Mouse (Mus musculus) layer of hippocampus, postnatal 10 days (tissue): ENCODE data around the gene Nr3c2. TPM values are rescaled to one million over a fixed set of nuclear protein-coding genes. Genes with fewer than 3 reads are reported as not detected.

ENCODE experiments used
- DNase-seq, 2 experiments: peaks; one replicate each; pipeline ENCODE4 v3.0.0; 2021; ENCODE audit warnings: low spot score in 2 of 2
- total RNA-seq, 2 experiments: library from RNA; stranded (reverse); gene quantifications; 2 replicates each; pipeline ENCODE4 v1.2.3; 2021

The Nr3c2 gene
- total RNA-seq, 2 experiments from 2014 or later: 99.2 to 107 TPM

DNA sequence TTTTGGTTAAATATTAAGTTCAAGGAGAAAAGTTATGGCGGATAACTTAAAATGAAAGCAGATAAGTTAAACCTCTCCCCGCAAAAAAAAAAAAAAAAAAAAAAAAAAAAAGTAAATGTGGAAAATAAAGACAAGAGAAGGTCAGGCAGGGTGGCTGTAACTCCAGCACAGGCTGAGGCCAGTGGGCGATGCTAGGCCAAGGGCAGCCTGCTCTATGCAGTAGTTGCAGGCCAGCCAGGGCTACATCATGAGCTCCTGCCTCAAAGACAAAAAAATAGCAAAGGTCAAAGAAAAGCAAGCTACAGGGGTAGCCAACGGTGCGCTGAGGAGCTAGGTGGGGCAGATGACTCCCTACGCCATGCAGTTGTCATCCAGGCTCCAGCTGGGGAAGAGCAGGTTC lies 270.1 kb downstream of the Nr3c2 start:
- DNase-seq: no peak

DNA sequence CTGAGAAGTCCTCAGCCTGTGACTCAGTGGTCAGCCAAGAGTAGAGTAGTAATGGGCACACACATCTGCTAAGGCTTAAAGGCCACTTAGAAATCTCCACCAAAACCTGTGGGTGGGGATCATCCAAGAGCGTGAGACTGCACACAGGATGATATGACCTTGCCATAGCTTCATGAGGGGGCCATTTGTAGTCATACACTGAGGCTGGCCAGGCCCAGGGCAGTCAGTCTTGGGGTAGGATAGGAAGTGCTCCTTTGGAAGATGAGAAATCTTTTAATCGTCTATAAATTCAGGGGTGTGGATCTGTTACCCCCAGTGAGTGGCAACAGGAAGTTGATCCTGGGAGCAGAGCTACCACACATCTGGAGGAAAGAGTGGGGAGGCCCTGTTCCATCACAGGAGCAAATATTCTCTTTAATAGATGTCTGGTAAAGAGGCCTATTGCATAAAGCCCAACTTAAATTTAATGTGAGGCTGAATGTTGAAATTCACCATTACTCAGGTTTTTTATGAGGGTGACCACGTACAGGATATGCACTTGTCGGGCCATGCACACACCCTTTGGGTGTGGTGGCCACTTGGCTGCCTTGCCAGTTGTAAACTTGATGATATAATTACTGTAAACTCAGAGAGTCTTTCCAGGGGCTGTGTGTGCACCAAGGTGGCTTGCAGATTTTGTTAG lies 270.7 kb downstream of the Nr3c2 start:
- DNase-seq: no peak

DNA sequence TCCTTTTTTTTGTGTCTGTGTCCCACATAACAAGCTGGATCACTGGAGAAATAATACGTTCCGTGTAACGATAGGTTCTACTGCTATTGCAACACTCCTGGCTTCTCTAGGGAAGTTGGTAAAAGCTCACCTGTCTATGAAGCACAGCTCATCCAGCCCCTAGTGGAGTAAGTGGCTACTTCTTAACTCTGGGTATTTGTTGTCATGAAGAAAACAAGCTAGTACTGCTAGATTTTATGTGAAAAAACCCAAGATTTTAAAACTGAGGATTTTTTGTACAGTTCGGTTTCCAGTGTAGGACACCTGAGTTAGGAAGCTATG lies 271.2 kb downstream of the Nr3c2 start:
- no peak for DNase-seq

DNA sequence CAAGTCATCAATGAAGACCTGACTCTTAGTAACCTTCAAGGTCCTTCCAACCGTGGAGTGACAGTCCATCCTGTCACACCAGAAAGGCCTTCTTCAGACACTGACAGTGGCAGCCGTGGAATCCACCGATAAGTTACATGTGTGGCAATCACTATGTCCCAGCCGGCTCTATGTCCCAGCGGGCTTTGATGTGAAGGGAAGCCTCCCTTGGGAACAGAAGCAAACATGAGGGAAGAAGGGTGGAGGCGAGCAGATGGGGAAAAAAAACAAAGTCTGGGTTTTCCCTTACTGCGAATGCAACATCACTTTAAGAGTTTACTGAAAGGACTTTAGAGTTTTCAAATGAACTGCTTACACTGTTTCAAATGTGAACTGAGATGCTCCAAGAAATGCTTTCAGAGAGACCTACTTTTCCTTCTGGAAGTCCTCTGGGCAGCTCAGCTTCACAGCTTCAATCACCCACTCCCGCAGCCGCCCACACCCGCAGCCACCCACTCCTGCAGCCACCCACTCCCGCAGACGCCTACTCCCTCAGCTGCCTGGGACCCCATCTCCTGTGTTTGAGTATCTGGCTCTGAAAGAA lies 273.9 kb downstream of the Nr3c2 start:
- DNase-seq: no peak

DNA sequence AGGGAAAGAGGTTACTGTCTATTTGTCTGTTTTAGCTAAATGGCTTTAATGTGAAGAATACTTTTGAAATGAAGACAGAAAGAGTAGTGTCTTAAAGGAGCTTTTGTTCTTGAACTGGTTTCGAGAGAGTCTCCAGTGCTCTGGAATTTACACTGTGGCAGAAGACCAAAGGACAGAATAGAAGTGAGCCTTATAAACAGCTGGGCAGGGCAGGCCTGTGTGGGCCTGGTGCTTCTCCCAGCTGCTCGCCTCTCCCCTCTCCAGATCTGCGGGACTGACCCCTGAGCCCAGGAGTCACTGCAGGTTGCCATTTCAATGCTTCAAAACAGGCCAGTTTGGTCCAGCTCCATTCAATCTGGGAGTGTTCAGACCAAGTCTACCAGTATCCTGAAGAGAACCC lies 274.5 kb downstream of the Nr3c2 start:
- no peak for DNase-seq

DNA sequence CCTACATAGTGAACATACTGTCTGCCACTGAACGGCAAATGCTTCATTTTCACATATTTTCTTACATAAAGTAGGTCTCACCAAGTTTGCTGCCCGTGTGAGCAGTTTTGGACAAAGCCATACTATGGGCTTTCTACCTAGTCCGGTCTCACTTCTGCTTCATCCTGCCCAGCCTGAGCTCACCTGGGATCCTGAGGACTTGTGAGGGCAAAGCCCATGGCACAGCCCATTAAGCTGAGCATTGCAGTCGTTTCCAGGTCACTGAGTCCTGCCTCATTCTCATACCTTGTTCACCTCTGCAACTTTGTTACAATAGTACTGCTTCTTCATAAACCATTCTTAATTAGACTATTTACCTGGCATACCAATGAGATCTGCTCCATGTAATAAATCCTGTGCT lies 276.2 kb downstream of the Nr3c2 start:
- no peak for DNase-seq

DNA sequence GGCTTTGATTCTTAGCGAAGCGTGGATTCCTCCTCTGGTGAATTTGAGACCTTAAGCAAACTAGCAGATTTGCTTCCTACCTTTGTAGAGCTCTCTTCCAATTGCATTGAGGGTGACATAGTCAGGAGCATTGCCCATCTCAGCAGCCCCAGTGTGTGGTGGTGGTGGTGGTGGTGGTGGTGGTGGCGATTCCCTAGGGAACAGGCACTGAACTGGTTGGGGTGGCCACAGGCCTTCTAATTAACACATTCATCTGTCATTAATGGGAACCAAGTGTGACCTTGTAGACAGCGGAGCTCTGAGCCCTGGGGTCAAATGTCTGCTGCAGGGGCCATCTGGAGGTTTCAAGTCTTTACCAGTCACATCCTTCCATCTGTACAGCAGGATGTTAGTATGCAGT lies 277.1 kb downstream of the Nr3c2 start:
- no peak for DNase-seq

DNA sequence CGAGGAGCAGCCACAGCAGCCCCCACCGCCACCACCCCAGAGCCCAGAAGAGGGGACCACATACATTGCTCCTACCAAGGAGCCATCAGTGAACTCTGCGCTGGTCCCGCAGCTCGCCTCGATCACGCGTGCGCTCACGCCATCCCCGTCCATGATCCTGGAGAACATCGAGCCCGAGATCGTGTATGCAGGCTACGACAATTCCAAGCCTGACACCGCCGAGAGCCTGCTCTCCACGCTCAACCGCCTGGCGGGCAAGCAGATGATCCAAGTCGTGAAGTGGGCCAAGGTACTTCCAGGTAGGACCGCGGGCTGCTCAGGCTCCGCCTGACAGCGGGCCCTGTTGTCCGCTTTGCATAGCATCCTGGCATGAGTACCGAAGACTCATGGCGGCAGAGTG lies 286.6 kb downstream of the Nr3c2 start:
- no peak for DNase-seq

DNA sequence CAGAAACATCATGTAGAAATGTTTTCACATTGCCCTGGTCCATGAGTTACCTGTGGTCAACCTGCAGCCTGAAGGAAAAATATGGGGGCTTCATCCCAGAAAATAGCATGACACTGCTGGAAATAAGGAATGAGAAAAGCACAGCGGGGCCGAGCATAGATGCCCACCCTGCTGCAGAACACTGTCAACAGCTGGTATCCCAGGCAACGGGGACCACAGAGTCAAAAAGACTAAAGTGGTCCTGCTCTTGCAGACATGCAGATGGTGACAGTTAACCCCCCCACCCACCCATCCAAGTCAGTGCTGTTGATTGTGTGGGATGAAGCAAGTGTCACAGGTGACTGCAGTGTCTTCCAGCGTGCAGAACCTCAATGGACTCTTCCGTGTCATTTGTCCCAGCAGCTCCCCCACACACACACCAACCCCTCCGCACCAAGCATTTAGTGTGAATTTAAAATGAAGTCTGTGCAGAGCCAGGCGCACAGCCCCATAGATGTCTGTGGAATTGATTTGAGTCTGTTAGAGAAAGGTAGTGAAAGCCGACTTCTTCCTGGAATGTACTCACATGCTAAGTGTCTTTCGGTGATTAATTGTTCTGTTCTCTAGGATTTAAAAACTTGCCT lies 287.8 kb downstream of the Nr3c2 start:
- no peak for DNase-seq

DNA sequence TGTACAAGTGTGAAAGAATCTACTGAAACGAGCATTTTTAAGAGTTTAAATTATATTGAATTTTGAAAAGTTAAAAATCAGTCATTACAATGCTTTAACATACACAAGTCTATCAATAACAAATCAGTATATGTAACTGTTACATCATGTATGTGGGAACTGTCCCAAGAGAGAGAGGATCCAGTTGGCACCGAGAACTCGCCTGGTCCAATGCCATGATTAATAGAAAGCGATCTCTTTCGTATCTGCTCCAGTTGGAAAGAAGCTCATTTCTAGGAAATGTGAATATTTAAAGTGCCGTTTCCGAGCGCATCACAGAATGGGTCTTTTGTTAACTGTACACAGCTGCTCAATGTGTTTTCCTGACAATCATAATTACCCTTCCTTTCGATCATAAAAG lies 288.5 kb downstream of the Nr3c2 start:
- DNase-seq: no peak

DNA sequence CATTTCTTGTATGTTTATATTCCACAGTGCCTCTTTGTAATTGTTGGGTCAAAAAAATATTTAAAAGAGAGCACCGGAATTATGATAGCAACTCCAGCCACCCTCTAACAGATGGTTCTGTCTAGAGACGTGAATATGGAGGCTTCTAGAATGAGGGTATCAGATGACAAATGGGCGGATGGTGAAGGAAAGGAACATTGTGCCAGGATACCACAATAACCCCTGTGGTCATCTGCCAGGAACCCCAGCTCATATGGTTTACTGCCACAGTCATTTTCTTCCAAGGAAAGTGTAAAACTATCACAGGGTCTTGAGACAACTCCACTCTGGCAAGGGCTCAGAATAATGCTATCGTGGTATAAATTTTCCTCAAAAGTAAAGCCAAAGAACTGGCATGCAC lies 289.1 kb downstream of the Nr3c2 start:
- no peak for DNase-seq

DNA sequence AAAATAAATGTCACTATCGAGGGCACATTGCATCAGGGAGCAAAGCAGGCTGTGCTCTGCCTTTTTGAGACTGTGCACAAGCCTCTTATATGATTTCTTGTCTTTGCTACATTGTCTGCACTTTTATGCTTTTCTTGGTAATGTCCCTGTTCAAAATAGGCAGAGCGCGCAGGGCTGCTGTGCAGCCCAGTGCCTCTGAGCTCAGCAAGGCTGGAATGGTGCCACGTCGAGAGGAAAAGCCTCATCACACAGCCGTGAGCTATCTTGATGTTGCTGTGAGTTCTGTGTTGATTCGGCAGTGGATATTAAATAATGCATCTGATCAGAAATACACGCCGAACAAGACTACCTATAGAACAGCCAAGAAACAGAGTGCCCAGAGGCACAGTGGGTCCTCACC lies 290.1 kb downstream of the Nr3c2 start:
- no peak for DNase-seq

DNA sequence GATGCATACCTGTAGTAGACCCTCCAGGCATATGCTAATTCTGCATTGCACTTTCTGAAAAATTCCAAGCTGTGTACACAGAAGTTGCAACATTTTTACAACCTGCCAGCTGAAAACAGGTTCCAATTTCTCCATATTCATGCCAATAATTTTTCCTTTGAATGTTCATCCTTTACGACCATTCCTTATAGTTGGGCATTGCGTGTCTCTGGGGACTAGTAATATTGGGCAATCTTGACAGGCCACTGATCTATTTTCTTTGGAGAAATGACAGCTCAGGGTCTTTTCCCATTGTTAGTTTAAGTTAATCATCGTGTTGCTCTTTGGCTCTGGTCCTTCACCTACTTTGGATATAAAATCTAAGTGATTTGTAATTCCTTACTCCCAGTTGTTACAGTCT lies 291.2 kb downstream of the Nr3c2 start:
- DNase-seq: no peak

DNA sequence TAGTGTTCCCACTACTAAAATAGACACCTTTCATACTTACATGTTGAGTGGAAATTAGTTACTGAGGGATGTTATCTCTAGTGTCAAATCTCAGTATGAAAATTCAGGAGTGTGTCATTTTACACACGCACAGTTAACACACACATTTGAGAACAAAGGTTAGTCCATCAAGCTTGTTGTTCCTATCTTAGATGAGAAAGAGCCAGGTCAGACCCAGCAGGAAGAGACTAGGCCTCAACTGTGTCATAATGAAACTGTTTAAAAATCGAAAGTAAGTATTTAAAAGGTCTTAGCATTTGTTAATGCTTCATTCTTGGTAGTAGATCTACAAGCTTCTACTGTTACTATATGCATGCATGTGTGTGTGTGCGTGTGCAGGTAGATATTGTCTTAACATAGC lies 310.1 kb downstream of the Nr3c2 start:
- DNase-seq: no peak

DNA sequence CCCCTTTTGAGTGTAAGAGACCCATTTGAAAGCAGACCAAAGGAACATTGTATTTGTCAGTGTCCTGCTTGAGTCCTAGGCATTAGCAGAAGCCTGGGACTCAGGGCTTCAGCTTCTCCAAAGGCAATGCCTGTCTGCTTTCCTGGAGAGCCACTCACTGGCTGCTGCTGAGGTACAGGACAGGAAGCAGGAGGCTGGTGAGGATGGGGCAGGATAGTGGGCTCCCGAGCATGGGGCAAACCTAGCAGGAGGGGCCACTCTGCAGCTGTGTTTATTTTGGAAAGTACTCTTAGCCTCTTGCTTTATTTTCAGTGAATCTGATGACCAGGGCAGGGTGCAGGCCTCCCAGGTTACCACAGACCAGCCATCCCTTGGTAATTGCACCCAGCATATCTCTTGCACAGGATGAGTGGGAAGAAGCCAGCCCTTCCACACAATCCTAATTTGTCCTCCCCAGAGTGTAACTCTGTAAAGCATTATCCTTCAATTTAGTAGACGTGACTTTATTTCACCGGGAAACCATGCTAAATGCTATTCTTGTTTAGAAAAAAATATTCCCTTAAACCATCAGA lies 314.7 kb downstream of the Nr3c2 start:
- no peak for DNase-seq

DNA sequence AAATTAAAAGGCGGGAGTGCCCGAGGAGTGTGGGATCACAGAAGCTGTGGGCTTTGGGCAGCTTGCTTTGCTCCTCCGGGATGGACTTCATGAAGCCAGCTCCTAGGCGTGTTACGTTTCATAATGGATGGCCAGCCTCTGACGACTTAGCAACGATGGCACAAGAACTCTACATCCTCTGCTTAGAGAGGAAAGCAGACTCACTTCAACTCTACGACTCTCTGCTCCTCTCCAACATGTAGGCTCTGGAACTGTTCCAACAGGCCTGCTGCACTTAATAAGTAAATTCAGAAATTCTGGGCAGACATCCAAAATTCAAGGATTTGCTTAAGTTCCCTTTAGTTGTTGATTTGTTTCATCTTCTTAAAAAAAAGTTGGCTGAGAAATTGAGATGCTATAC lies 315.4 kb downstream of the Nr3c2 start:
- no peak for DNase-seq

DNA sequence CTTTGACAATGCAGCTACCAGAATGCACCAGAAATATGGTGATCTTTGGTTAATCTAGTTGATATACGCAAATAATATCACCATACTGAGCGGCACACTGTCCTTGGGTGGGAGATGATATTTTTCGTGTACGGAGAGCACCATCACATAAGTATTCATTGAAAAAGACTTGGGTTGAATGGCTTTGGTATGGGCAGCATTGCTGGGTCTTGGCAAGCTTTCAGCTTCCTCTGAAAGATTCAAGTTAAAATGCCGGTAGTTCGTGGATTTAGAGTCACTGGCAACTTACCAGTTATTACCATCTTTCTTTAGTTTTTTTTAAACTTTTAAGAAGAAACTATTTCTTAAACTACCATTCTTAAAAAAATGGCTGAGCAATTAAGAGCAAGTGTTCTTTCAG lies 315.9 kb downstream of the Nr3c2 start:
- DNase-seq: no peak

DNA sequence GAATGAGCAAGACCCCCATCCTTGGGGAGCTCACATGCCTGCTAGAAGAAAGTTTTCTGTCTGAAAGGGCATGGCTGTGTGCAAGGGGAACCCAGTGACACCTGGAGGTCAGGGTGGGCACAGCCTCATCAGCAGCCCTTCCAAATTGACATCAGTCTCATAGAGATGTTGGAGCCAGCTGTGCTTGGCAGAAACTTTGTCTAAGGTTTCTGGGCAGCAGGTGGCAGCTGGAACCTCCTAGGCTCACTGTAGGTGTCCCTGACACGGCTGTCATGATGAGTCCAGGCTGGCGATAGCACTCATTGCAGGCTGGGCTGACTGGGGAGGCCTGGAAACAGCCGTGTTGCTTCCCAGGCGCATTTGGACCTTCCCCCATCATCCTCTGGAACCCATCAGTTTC lies 323.9 kb downstream of the Nr3c2 start:
- no peak for DNase-seq

DNA sequence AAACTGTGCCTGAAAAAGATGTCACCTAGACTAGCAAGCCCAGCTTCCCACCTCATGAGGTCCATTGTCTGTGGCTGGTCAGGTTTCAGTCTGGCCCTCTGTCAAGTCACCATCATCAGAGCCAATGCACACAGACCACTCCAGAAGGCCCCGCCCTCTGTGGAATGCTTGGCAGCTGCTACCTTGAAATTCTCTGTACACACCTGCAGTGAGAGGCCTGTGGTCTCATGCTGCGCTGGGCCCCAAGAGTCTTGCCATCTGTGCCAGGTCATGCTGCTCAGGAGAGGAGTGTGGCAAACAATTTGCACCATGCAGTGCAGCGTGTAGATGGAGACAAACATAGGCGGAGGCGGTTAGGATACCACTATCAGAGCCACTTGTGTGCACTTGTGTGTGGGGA lies 328.5 kb downstream of the Nr3c2 start:
- no peak for DNase-seq

DNA sequence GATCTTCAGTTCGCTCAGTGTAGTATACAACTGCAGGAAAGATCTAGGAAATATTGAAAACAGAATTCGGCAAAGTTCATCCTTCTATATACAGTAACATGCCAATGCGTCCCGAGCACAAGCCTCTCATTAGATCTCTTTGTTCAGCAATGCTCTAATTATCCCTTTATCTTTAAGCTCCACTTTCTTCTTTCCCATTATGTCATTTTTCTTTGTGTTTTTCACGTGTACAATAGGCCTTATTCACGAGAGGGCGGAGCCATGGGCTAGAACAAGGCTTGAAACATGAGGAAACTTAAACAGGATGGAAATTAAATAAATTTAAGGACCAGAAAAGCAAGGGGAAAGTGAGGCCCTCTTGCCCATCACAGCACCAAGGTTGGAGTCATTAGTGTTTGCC lies 329.4 kb downstream of the Nr3c2 start:
- DNase-seq: no peak

DNA sequence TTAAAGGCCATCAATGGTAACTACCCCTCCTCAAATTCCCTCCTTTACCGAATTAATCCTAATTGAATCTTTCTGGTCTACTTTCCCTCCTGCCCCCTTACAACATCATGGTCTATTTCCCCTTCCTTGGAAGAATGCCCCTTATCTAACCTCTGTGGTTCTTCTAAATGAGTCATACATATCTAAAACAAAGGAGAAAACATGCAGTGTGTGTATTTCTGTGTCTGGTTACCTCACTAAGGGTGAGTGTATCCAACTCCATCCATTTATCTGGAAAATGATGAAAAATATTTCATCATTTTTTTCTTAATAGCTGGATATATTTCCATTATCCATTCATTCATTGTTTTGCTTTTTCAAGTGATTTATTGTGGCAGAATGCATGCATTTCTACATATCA lies 332.0 kb downstream of the Nr3c2 start:
- no peak for DNase-seq

DNA sequence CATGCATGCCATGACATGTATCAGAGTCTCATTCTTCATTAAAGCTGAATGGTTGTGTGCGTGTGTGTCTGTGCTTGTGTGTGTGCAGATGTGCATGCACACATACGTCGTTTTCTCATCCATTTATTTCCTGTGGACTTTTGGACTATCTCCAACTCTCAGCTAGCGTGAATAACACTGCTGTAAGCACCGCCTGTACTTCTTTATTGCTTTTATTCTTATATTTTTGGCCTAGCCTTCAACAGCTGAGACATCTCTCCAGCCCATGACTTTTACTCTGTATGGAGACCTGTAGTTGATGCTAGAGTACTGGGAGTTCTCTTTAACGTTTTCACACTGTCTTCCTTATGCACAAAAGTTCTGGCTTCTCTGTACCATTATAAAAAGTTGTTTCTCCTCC lies 332.6 kb downstream of the Nr3c2 start:
- DNase-seq: no peak

DNA sequence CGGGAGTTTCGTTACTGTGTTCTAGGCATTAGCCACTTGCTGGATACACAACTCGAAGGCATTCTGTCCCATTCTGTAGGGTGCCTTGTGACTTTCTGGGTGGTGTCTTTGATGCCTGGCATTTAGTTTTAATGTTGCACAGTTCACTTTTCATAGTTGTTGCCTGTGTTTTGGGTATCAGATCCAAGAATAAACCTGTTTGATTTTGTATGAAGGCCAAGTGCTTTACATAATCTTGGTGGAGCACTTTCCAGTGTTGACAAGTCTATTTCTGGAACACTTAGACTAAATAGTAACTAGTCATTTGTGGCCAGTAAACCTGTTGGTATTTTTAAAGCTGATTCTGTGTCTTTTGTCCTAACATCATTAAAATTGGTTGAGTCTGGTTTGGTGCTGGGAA lies 333.2 kb downstream of the Nr3c2 start:
- DNase-seq: no peak
